Mouse (Mus musculus) spleen, postnatal 36 days (tissue): ENCODE data around the gene Cdh13.

Experiments used
- DNase-seq, 2 experiments: peaks; one replicate each; pipeline ENCODE4 v3.0.0; 2022; ENCODE audit warnings: low spot score in 2 of 2, mixed read lengths in 1 of 2

Gene Cdh13

DNA sequence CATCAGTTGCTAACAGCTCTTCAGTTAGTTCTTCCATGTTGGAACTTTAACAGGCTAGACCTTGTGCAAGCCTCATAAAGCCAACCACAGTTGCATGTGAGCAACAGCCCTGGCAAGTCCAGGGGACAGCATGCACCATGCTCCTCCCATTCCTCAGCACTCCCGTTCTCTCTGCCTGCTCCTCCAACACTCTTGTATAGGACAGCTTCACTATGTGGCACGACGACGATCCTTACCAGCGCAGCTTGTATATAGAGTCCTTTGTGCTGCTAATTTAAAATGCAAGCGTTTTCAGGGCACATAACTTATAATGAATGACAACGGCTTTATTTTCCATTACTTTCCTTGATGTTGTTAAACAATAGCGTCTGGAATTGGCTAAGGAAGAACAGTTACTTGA is 654.5 kb downstream of the Cdh13 start:
- no peak for DNase-seq

DNA sequence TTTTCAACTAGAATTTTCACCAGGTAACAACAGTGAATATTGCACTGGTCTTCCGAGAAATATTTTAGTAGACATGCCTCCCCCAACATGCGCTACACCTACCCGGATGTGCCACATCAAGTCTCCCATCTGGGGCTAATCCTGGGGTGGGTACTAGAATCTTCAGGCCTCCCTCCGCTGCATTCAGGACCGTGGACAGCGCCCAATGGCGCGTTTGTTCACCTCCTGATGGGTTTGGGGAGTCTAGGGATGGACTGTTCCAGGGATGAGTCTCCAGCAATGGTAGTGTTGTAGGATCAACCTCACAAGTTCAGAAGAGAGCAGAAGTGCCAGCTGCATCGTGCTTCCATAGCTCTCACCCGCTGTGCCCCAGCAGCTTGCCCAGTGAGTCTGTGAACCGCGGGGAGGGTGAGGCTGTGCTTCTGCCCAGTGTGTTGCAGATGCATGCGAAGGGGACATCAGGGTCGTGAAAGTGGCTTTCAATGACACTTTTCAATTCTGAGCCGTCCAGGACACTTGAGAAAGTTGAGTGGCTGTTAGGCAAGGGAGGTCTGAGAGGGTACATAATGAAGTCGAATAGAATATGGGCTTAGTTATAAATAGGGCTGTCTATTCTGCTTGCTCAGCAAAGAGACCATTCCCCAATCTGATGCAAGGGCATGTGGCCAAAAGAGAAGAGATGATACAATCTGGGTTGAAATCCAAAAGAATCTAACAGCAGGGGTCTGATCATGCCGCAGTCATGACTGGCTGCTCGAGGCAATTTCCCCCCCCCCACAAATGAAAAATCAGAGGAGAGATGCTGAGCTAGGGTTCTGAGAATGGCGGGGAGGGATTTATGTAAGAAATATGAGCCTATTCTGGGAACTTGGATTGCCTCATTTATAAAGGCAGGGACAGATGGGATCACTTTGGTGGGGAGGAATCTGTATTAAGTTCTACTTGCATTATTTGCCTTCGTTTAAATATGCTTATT is 668.5 kb downstream of the Cdh13 start:
- DNase-seq = no peak

DNA sequence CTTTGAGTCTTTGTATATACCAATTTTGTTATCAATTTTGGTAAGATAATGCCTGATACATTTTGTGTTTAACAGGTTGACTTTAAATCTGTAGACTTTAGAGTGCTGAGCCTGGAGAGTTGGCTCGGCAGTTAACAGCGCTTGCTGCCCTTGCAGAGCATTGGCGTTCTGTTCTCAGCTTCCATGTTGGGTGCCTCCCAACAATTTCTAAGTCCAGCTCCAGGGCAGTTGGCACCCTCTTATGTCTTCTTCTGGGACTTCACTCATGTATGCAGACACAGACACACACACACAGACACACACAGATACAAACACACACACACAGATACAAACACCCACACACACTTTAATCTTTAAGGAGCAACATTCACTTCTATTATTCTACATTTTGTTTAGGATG is 672.6 kb downstream of the Cdh13 start:
- no peak for DNase-seq

DNA sequence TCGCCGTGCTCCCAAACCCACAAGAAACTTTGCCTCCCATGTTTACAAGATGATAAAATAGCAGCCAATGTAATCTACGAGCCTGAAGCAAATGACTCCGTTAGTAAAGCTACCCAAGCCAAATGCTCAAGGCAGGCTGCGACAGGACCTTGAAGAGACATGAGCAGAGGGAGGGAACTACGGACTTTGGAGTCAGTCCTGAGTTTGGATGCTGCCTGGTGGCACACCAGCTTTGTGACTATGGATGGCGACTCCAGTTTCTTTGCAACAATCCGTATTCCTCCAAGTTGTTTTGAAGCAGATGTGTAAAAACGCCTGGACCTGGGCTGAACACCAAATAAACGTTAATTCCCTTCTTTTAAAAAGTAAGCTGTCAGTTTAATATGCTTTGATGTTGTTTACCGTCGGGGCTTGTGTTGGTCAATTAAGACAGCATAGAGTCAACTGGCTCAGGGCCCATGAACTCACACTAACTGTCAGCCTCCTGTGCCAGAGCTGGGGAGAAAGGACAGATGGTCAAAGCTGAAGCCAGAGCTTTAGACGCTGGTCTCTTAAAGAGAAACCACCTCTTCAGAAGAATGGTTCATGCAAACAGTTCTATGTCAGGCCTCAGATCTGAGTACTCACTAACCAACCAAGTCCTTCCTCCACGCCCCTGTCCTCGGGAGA is 678.5 kb downstream of the Cdh13 start:
- DNase-seq = no peak

DNA sequence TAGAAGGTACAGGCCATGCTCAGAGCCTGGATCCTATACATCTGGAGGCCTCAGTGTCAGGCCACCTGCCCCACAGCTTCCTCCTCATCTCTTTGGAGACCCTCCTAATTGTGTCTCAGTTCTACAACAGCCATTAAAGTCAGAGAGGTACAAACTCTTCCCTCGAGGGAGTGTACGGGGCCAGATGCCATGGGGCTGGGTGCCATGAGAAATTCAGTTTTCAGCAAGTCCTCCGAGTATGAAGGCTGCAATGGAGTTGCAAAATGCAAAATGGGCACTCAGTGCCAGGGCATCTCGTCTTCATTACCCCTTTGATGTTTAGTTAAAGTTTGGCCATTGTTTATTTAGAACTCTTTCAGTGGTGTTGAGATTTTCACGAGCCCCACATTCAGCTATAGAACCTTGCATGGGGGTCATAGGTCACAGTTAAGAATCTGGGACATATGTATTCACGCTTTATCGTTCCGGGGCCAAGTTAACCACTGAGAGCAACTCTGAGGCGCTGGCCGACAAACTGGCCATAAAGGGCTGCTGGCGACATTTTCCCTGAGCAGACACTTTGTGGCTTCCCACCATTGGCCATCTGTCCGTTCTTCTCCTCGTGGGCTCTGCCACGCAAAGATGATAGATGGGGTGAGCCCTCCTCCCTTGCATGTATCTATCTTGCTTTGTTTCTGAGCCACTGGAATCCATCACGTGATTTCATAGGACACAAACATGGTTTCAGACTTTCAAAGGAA is 681.7 kb downstream of the Cdh13 start:
- DNase-seq = no peak

- no peak for DNase-seq
Measured at GRCm38 (mm10) chr8:118968896-118969295, 685.4 kb downstream of the Cdh13 start.

DNA sequence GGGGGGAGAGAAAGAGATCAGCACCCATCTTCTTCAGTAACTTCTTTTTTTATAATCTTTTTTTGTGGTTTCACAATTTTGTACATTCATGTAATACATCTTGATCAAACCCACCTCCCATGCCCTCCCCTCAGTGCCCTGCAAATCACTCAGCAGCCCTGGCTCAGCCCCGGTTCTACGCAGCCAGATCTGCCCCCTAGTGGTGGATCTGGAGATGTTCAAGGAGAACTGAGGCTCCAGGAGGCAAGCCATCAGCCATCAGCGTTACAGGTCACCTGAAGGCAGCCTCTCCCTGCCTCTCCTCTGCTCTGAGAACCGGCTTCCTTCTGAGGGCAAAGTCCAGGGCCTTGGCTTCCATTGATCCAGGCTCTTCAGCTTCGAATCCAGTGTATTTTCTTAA is 696.3 kb downstream of the Cdh13 start:
- DNase-seq = no peak

- DNase-seq = no peak
Measured at GRCm38 (mm10) chr8:118983724-118984123, 700.2 kb downstream of the Cdh13 start.

GRCm38 (mm10) chr8:118986796-118987195 is 703.3 kb downstream of the Cdh13 start:
- no peak for DNase-seq

GRCm38 (mm10) chr8:118995641-118996188 is 712.2 kb downstream of the Cdh13 start:
- DNase-seq = no peak

GRCm38 (mm10) chr8:119000595-119000994 is 717.1 kb downstream of the Cdh13 start:
- DNase-seq = no peak

DNA sequence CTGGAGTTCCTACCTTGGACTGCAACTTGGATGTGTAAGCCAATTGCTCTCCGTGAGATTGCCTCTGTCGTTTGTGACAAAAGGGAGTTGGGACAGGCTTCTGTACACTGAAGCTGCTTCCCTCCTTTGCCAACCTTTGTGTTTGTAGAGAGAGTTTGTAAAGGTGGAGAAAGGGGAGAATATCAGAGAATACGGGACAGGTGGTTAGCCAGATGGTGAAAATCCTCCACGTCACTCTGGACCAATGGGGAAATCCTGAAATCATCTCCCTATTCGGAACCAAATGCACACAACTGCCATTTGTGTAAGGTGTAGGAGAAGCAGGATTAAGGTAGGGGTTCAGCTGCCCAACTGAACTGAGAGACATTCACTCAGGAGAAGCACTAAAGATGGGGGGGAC is 721.3 kb downstream of the Cdh13 start:
- DNase-seq = no peak

GRCm38 (mm10) chr8:119018675-119019074 is 735.1 kb downstream of the Cdh13 start:
- DNase-seq = no peak

DNA sequence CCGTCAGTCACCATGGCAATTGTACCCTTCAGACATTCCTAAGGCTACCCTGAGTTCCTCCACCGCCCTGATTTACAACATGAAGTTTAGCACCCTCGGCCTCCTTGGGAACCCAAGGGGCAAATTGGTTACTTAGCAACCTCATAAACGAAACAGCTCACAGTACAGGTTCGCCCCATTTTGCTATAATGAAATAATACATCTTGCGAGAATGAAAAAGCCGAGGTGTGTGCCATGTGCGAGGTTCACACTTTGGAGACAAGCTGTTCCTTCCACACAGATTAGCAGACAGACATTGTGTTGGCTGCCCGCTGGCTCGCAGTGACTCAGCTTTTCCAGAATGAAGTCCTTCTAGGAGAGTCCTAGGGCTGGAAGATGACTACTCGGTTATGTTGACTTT is 737.2 kb downstream of the Cdh13 start:
- DNase-seq = no peak

DNA sequence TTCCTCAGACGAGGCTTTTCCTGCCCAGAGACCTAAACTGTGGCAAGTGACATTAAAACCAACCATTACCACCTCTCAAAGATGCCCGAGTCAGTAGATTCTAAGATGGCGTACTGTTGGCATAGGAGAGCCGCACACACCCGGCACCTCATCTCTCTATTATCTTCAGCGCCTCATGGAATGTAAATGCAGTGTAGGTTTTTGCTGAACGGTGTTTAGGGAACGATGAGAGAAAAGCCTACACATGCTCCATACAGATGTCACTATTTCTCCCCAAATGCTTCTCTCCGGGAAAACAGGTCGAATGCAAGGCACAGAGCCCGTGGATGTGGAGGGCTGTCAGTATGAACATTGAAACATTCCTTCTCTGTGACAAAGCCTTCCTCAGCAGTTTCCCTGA is 737.9 kb downstream of the Cdh13 start:
- DNase-seq = no peak

DNA sequence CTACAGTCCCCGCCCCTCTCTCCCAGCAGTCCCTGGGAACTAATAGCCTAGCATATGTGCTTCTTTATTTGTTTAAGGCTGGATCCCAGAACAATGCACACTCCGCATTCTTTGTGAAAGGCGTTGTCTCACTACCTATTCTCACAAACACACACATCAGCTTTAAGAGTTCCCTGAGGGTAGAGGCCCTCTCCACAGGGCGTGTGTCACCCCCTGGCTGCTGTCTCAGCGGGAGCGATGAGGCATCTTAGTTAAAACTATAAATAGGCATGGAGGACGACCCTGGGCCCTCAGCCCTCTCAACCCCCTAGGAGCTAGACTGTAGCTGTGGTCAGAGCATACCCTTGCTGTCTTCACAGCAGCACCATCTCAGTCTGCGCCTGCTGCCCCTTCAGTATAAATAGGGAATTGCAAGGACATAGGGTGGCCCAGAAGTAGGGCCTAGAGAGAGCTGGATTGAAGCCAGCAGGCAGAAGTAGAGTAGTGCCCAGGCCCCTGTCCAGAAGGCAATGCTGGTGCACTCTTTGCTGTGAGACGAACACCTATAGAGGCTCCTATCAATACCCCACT is 738.9 kb downstream of the Cdh13 start:
- no peak for DNase-seq

- DNase-seq = no peak
Measured at GRCm38 (mm10) chr8:119033398-119033797, 749.9 kb downstream of the Cdh13 start.

- DNase-seq = no peak
Measured at GRCm38 (mm10) chr8:119034037-119034436, 750.5 kb downstream of the Cdh13 start.

- DNase-seq = no peak
Measured at GRCm38 (mm10) chr8:119035126-119035525, 751.6 kb downstream of the Cdh13 start.

GRCm38 (mm10) chr8:119037571-119037970 is 754.0 kb downstream of the Cdh13 start:
- DNase-seq = no peak

GRCm38 (mm10) chr8:119039358-119039757 is 755.8 kb downstream of the Cdh13 start:
- no peak for DNase-seq

GRCm38 (mm10) chr8:119057876-119058275 is 774.3 kb downstream of the Cdh13 start:
- no peak for DNase-seq
